Mouse (Mus musculus) cerebellum, postnatal 25 days (tissue): ENCODE measurements around the gene Rpl35a.
"Not testable (repeated sequence)": the region's sequence is repeated elsewhere in the genome, so short reads cannot be mapped to it uniquely, and the experiment has no call there.

Source experiments
- DNase-seq, 2 experiments: peaks; one replicate each; pipeline ENCODE4 v3.0.0; 2021; ENCODE audit warnings: mixed read lengths in 2 of 2

The Rpl35a gene

GRCm38 (mm10) chr16:33056786-33057185 lies 533 bp downstream of the Rpl35a start:
- DNase-seq = peak in 1 of 2 experiments; percentile 37

- DNase-seq = no peak
These were observed 1.8 kb downstream of the Rpl35a start for GRCm38 (mm10) chr16:33058033-33058432.

GRCm38 (mm10) chr16:33058656-33059055 lies 2.4 kb downstream of the Rpl35a start:
- not testable (repeated sequence) for DNase-seq

GRCm38 (mm10) chr16:33059471-33059870 lies 3.2 kb downstream of the Rpl35a start:
- DNase-seq = no peak

GRCm38 (mm10) chr16:33060926-33061325 lies 4.7 kb downstream of the Rpl35a start:
- no peak for DNase-seq

- no peak for DNase-seq
These were observed 5.1 kb downstream of the Rpl35a start for GRCm38 (mm10) chr16:33061400-33061799.

- peak; percentile 93 to 96 for DNase-seq
These were observed 5.9 kb downstream of the Rpl35a start, which contains the start of gene Lmln for GRCm38 (mm10) chr16:33062024-33062681. Gene Lmln, plus strand, starts transcription at chr16:33062521.

GRCm38 (mm10) chr16:33062682-33063131 lies 6.5 kb downstream of the Rpl35a start:
- DNase-seq = no peak

- DNase-seq = peak in 1 of 2 experiments; percentile 8
These were observed 7.0 kb downstream of the Rpl35a start for GRCm38 (mm10) chr16:33063267-33063666.

- no peak for DNase-seq
These were observed 8.4 kb downstream of the Rpl35a start for GRCm38 (mm10) chr16:33064636-33065035.

GRCm38 (mm10) chr16:33070928-33071327 lies 14.7 kb downstream of the Rpl35a start:
- no peak for DNase-seq

- DNase-seq = no peak
These were observed 16.8 kb downstream of the Rpl35a start for GRCm38 (mm10) chr16:33072871-33073557.

GRCm38 (mm10) chr16:33074967-33075366 lies 18.7 kb downstream of the Rpl35a start:
- no peak for DNase-seq

- DNase-seq = no peak
These were observed 19.8 kb downstream of the Rpl35a start for GRCm38 (mm10) chr16:33076078-33076477.

GRCm38 (mm10) chr16:33077069-33077627 lies 20.9 kb downstream of the Rpl35a start:
- DNase-seq = no peak

GRCm38 (mm10) chr16:33080063-33080462 lies 23.8 kb downstream of the Rpl35a start:
- DNase-seq = no peak

- DNase-seq = no peak
These were observed 26.7 kb downstream of the Rpl35a start for GRCm38 (mm10) chr16:33082951-33083350.

GRCm38 (mm10) chr16:33083996-33084395 lies 27.7 kb downstream of the Rpl35a start:
- DNase-seq = no peak

- DNase-seq = no peak
These were observed 29.4 kb downstream of the Rpl35a start for GRCm38 (mm10) chr16:33085666-33086065.
